Mouse (Mus musculus) hindbrain, embryonic 11.5 days (tissue): ENCODE results near the gene Tspear. TPM values are rescaled to one million over a fixed set of nuclear protein-coding genes. Genes with fewer than 3 reads are reported as not detected.

Source experiments
- ATAC-seq: fragments of 200-750 bp; cut with Nextera tagmentation; 2 replicates; pipeline ENCODE4 v1.8.0; 2017; ENCODE audit warnings: mild to moderate bottlenecking, moderate TSS enrichment, moderate library complexity; ENCODE audit not compliant: low FRiP score
- DNase-seq: peaks from one replicate; pipeline ENCODE4 v3.0.0-alpha.2; 2015; ENCODE audit warnings: low spot score
- H3K27ac ChIP-seq: fragments of 300-500 bp; sonication (generic); 2 replicates; pipeline ENCODE4 v1.5.1; 2014; ENCODE audit warnings: mild to moderate bottlenecking, low read depth, low read length
- H3K27me3 ChIP-seq: fragments of 300-500 bp; sonication (generic); 2 replicates; pipeline ENCODE4 v1.6.1; 2014; ENCODE audit warnings: mild to moderate bottlenecking, low read length, moderate library complexity, mixed read lengths; ENCODE audit not compliant: control insufficient read depth, insufficient read depth
- H3K36me3 ChIP-seq: fragments of 300-500 bp; sonication (generic); 2 replicates; pipeline ENCODE4 v1.6.1; 2014; ENCODE audit warnings: mild to moderate bottlenecking, low read length, moderate library complexity, mixed read lengths; ENCODE audit not compliant: control insufficient read depth, insufficient read depth
- H3K4me1 ChIP-seq: fragments of 300-500 bp; sonication (generic); replicated peaks from 2 replicates; pipeline ENCODE4 v1.6.1; 2014; ENCODE audit warnings: low read length, mixed read lengths; ENCODE audit not compliant: control insufficient read depth, insufficient read depth
- H3K4me2 ChIP-seq: fragments of 300-500 bp; sonication (generic); replicated peaks from 2 replicates; pipeline ENCODE4 v1.6.1; 2014; ENCODE audit warnings: mild to moderate bottlenecking, low read depth, low read length
- H3K4me3 ChIP-seq: fragments of 300-500 bp; sonication (generic); 2 replicates; pipeline ENCODE4 v1.5.1; 2014; ENCODE audit warnings: low read depth, low read length
- H3K9ac ChIP-seq: fragments of 300-500 bp; sonication (generic); 2 replicates; pipeline ENCODE4 v1.6.1; 2014; ENCODE audit warnings: low read depth, low read length
- H3K9me3 ChIP-seq: fragments of 300-500 bp; sonication (generic); 2 replicates; pipeline ENCODE4 v1.6.1; 2016; ENCODE audit warnings: low read length; ENCODE audit not compliant: control insufficient read depth
- WGBS: fragments of 180-500 bp; shearing (Covaris S2); extraction: QIAGEN DNeasy Blood & Tissue Kit; methylation state at CpG from one replicate; pipeline ENCODE4 v1.1.7; 2014; 5-methylcytosine and 5-hydroxymethylcytosine counted together
- polyA plus RNA-seq: library from polyadenylated mRNA; unstranded; fragments of >200 nt; fragmentation: Nextera tagmentation; extraction: Ambion mirVana; gene quantifications from 2 replicates; pipeline ENCODE4 v1.2.1, GENCODE M21; 2014

The Tspear gene
- polyA plus RNA-seq, 1 experiment from 2014 or later: 0.56 TPM

DNA sequence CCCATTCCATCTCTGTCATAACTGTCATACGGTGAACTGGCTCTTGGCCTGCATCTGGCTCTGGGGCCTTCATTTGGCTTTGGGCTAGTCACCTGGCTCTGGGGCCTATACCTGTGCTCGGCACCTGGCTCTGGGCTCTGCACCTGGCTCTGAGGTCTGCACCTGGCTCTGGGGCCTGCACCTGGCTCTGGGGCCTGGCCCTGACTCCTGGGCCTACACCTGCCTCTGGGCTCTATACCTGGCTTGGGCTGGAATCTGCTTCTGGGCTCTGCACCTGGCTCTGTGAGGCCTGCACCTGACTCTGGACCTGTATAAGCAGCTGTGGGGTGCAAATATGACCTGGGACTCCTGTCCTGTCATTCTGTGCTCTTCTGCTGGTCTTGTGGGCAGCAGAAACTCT lies 161.2 kb downstream of the Tspear start:
- H3K4me2 ChIP-seq: no peak overlapping the region
- ATAC-seq (no peak), DNase-seq (no peak)
- no peaks in the 10 kb centered on the region for H3K27me3 ChIP-seq
- no peaks in the 10 kb centered on the region for H3K4me1 ChIP-seq
- H3K9ac ChIP-seq: no peak overlapping the region
- WGBS: 89% methylated on average over 2 of the region's 2 CpGs
- no peak overlapping the region for H3K27ac ChIP-seq
- peaks cover 3% of the 10 kb centered on the region; the same call in 1 of the 2 replicates for H3K9me3 ChIP-seq
- H3K4me3 ChIP-seq: no peak overlapping the region
- no peaks in the 10 kb centered on the region for H3K36me3 ChIP-seq

GRCm38 (mm10) chr10:77852559-77852958 lies 166.2 kb downstream of the Tspear start, which contains the start of gene Gm10318:
Gene Gm10318 (plus strand): TSS chr10:77852859.
- Histone ChIP-seq H3K9me3 (no peaks in the 10 kb centered on the region; the same call in 1 of the 2 replicates), H3K36me3 (no peaks in the 10 kb centered on the region), H3K4me1 (no peaks in the 10 kb centered on the region), H3K4me2 (no peak within 1 kb of the TSS), H3K27ac (no peak within 1 kb of the TSS), H3K9ac (no peak within 1 kb of the TSS), H3K27me3 (no peaks in the 10 kb centered on the region), H3K4me3 (no peak within 1 kb of the TSS)
- DNase-seq (no peak), ATAC-seq (no peak)
- 80% methylated on average over 4 of the region's 9 CpGs for WGBS

- Histone ChIP-seq H3K36me3 (no peaks in the 10 kb centered on the region), H3K27ac (no peak within 1 kb of the TSS), H3K9ac (no peak within 1 kb of the TSS), H3K4me3 (no peak within 1 kb of the TSS), H3K27me3 (no peaks in the 10 kb centered on the region), H3K9me3 (no peaks in the 10 kb centered on the region), H3K4me1 (no peaks in the 10 kb centered on the region), H3K4me2 (no peak within 1 kb of the TSS)
- ATAC-seq: no peak
- no peak for DNase-seq
- 44% methylated on average over 7 of the region's 7 CpGs for WGBS
These were observed 175.3 kb downstream of the Tspear start, which contains the start of gene Gm3285 for GRCm38 (mm10) chr10:77861675-77862074. Gene Gm3285 (plus strand): TSS chr10:77861975.

DNA sequence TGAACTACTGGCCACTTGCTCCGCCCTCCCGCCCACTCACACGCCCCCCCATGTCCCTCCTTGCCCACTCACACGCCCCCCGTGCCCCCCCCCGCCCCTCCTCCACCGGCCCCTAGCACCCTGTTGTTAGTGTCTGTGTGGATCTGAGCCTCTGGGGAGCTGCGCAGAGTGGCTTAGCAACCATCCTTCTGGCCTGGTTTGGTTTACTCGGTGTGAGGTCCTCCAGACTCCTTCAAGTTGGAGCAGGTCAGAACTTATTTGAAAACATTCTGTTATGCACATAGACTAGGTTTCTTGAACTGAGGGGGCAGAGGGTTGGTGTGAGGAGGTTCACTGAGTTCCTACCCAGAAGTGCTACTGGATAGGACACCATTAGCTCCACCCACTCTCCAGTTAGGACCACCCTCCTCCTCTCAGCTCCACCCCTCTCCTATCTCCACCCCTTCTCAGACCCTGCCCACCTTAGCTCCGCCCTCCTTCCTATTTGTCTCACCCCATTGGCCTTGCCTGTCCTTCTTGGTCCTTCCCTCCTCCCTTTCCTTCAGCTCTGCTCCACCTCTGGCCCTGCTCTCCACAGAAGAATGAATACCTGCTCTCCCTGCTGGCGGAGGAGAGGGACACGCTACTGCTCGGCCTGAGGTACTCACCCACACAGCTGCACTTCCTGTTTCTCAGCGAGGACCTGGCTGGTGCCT lies 177.8 kb downstream of the Tspear start:
- Histone ChIP-seq H3K27ac (no peak overlapping the region), H3K9ac (no peak overlapping the region)

DNA sequence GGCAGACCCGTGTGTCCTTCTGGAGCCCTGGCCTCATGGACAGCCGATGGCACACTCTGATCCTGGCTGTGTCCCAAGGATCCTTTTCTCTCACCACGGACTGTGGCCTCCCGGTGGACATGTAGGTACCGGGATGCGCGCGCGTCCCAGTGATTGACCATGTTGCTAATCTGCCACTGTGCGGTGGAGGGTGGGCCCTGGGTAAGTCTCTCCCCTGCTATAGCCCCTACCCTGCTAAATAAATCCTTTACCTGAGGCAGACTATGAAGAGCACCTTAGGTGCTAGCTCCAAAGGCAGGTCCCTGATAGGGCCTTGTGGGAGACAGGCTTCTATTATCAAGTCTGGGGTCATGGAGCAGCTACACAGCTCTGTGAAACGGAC lies 178.4 kb downstream of the Tspear start:
- WGBS: 34% methylated on average over 11 of the region's 11 CpGs
- ATAC-seq (0 out of 2 replicates have a peak, but pooled peaks have one; percentile 40), DNase-seq (peak; percentile 2)
- no peaks in the 10 kb centered on the region for H3K27me3 ChIP-seq
- H3K36me3 ChIP-seq: no peaks in the 10 kb centered on the region
- no peak overlapping the region for H3K9ac ChIP-seq
- no peak overlapping the region for H3K27ac ChIP-seq
- H3K4me3 ChIP-seq: peak overlapping the region; percentile 19; the same call in 1 of the 2 replicates
- H3K4me2 ChIP-seq: peak overlapping the region; percentile 6
- no peaks in the 10 kb centered on the region for H3K9me3 ChIP-seq
- H3K4me1 ChIP-seq: no peaks in the 10 kb centered on the region

More for the DNA sequence above, 177.8 kb downstream of the Tspear start:
- DNase-seq (peak; percentile 61), ATAC-seq (peak; percentile 63)
- Histone ChIP-seq H3K36me3 (no peaks in the 10 kb centered on the region), H3K4me3 (peak overlapping the region; percentile 19; the same call in 1 of the 2 replicates), H3K4me1 (no peaks in the 10 kb centered on the region), H3K27me3 (no peaks in the 10 kb centered on the region), H3K9me3 (no peaks in the 10 kb centered on the region), H3K4me2 (peak overlapping the region; percentile 6)
- 37% methylated on average over 14 of the region's 14 CpGs for WGBS

GRCm38 (mm10) chr10:77867546-77867945 lies 181.2 kb downstream of the Tspear start:
- Histone ChIP-seq H3K27me3 (no peaks in the 10 kb centered on the region), H3K4me1 (no peaks in the 10 kb centered on the region), H3K4me2 (no peak overlapping the region), H3K27ac (no peak overlapping the region), H3K4me3 (no peak overlapping the region), H3K9ac (no peak overlapping the region), H3K9me3 (no peaks in the 10 kb centered on the region), H3K36me3 (no peaks in the 10 kb centered on the region)
- WGBS: 38% methylated on average over 1 of the region's 1 CpGs
- no peak for DNase-seq
- ATAC-seq: no peak

- no peak for ATAC-seq
- Histone ChIP-seq H3K4me2 (no peak overlapping the region), H3K9ac (no peak overlapping the region), H3K36me3 (no peaks in the 10 kb centered on the region), H3K4me3 (no peak overlapping the region), H3K27me3 (no peaks in the 10 kb centered on the region), H3K27ac (no peak overlapping the region), H3K9me3 (no peaks in the 10 kb centered on the region), H3K4me1 (no peaks in the 10 kb centered on the region)
- WGBS: 94% methylated on average over 7 of the region's 7 CpGs
- no peak for DNase-seq
These were observed 183.3 kb downstream of the Tspear start for GRCm38 (mm10) chr10:77869651-77870050.

- H3K36me3 ChIP-seq: no peaks in the 10 kb centered on the region
- WGBS: 58% methylated on average over 6 of the region's 6 CpGs
- no peak overlapping the region for H3K9ac ChIP-seq
- no peaks in the 10 kb centered on the region for H3K4me1 ChIP-seq
- no peak overlapping the region for H3K4me2 ChIP-seq
- no peak overlapping the region for H3K27ac ChIP-seq
- DNase-seq (no peak), ATAC-seq (no peak)
- no peaks in the 10 kb centered on the region for H3K27me3 ChIP-seq
- no peaks in the 10 kb centered on the region for H3K9me3 ChIP-seq
- H3K4me3 ChIP-seq: no peak overlapping the region
These were observed 192.6 kb downstream of the Tspear start for GRCm38 (mm10) chr10:77878985-77879384.

GRCm38 (mm10) chr10:77880305-77880704 lies 193.9 kb downstream of the Tspear start:
- H3K27me3 ChIP-seq: no peaks in the 10 kb centered on the region
- H3K4me3 ChIP-seq: no peak overlapping the region
- H3K9ac ChIP-seq: no peak overlapping the region
- ATAC-seq (no peak), DNase-seq (no peak)
- H3K27ac ChIP-seq: no peak overlapping the region
- no peak overlapping the region for H3K4me2 ChIP-seq
- H3K4me1 ChIP-seq: no peaks in the 10 kb centered on the region
- H3K9me3 ChIP-seq: no peaks in the 10 kb centered on the region
- no peaks in the 10 kb centered on the region for H3K36me3 ChIP-seq
- 78% methylated on average over 3 of the region's 3 CpGs for WGBS
